Mouse (Mus musculus) macrophage (primary cell): ENCODE results near the gene Dpp3. TPM values are rescaled to one million over a fixed set of nuclear protein-coding genes. Genes with fewer than 3 reads are reported as not detected.

Experiments
- H3K27ac ChIP-seq: fragments of 350-480 bp; formaldehyde crosslinking; 2 replicates; pipeline ENCODE4 v1.9.0; 2021
- H3K36me3 ChIP-seq: fragments of 350-480 bp; formaldehyde crosslinking; 2 replicates; pipeline ENCODE4 v1.9.0; 2021; ENCODE audit errors: inconsistent target
- H3K4me3 ChIP-seq: fragments of 350-480 bp; formaldehyde crosslinking; 2 replicates; pipeline ENCODE4 v1.9.0; 2021; ENCODE audit errors: inconsistent target
- H3K79me2 ChIP-seq: fragments of 350-480 bp; formaldehyde crosslinking; 2 replicates; pipeline ENCODE4 v1.9.0; 2021; ENCODE audit errors: inconsistent target
- WGBS: methylation state at CpG from one replicate; pipeline ENCODE4 v1.1.7; 2026; ENCODE audit warnings: inconsistent platforms; ENCODE audit not compliant: missing documents; 5-methylcytosine and 5-hydroxymethylcytosine counted together
- polyA plus RNA-seq: library from polyadenylated mRNA; stranded (reverse); fragments of 250-400 nt; gene quantifications from 3 replicates; pipeline ENCODE4 v1.2.4, GENCODE M21; 2018; ENCODE audit warnings: inconsistent platforms

Gene Dpp3
- polyA plus RNA-seq, 1 experiment from 2014 or later: 28.6 TPM

DNA sequence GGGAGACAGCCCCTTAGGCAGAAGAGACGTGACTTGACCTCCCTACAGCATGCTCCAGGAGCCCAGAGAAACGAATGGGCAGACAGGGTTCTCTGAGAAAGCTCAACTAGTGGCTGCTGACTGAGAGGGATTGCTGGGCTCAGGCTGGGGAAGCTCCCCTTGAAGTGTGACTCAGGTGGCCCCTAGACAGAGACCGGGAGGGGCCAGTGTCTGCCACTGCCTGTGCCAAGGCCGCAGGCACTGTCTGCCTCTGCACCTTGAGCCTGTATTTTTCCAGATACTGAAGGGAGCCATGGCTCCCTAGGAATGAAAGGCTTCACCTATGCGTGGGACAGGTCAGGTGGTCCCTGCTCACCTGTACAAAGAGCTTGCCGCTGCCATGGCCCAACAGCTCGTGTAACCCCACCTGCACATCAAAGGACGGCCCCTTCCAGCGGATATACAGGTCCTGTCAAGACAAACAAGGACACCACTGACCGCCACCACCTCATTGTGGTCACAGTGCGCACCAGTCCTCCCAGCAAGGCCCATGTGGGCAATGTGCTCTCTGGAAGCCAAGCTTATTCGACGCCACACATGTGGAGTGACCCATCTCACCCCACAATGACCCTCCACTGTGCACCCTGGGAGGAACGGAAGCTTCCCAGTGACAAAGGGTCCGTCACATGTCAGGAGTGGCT is 12.0 kb downstream of the Dpp3 start:
- peaks cover 90% of the 10 kb centered on the region for H3K36me3 ChIP-seq
- no peak overlapping the region for H3K27ac ChIP-seq
- WGBS: 96% methylated on average over 15 of the region's 15 CpGs
- H3K79me2 ChIP-seq: no peaks in the 10 kb centered on the region
- no peak overlapping the region for H3K4me3 ChIP-seq

- WGBS: 89% methylated on average over 7 of the region's 7 CpGs
- H3K79me2 ChIP-seq: no peaks in the 10 kb centered on the region
- peaks cover 56% of the 10 kb centered on the region for H3K36me3 ChIP-seq
- no peak overlapping the region for H3K27ac ChIP-seq
- H3K4me3 ChIP-seq: no peak overlapping the region
These were observed 18.7 kb downstream of the Dpp3 start for GRCm38 (mm10) chr19:4909376-4909775.

DNA sequence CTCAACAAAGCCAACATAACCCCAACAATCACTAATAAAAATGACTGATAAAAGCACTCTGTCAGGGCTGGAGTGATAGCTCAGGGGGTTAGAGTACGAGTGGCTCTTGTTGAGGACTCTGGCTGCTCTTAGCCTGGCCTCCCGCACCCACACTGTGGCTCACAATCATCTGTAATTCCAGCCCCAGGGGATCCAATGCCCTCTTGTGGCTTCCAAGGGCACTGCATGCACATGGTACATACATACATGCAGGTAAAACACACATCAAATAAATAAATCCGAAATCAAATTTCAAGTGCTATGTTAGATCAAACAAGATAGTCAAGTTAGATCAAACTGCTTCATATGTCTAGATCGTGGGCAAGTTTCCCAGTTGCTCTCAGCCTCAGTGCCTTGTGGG is 20.0 kb downstream of the Dpp3 start:
- Histone ChIP-seq H3K4me3 (no peak overlapping the region), H3K27ac (no peak overlapping the region), H3K36me3 (peaks cover 44% of the 10 kb centered on the region), H3K79me2 (no peaks in the 10 kb centered on the region)
- 93% methylated on average over 4 of the region's 4 CpGs for WGBS

- peak within 1 kb of the TSS; percentile 65 for H3K4me3 ChIP-seq
- no peak within 1 kb of the TSS for H3K27ac ChIP-seq
- H3K79me2 ChIP-seq: no peaks in the 10 kb centered on the region
- WGBS: 10% methylated on average over 29 of the region's 31 CpGs
- peaks cover 29% of the 10 kb centered on the region for H3K36me3 ChIP-seq
These were observed 21.9 kb downstream of the Dpp3 start, which contains the start of gene Bbs1 for GRCm38 (mm10) chr19:4905979-4906794. Gene Bbs1, minus strand, starts transcription at chr19:4906628.

GRCm38 (mm10) chr19:4899888-4900287 is 28.2 kb downstream of the Dpp3 start:
- 77% methylated on average over 3 of the region's 3 CpGs for WGBS
- H3K27ac ChIP-seq: no peak overlapping the region
- H3K36me3 ChIP-seq: no peaks in the 10 kb centered on the region
- no peaks in the 10 kb centered on the region for H3K79me2 ChIP-seq
- H3K4me3 ChIP-seq: no peak overlapping the region

DNA sequence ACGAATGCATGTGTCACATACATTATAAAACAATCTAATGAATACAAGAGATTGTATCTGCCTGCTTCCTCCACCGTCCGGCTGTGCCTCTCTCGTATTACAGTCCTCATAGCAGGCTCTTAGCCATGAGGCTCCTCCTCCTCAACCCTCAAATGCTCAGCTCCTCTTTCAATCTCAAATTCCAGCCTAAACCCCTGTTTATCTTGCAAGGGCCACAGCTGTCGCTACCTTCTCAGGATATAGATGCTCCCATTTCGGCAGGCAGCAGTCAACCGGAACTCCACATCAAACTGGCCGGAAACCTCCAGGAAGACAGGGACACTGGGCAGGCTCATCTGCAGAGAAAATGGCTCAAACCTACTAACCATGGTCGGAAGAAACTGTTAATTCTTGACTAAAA is 29.1 kb downstream of the Dpp3 start:
- H3K4me3 ChIP-seq: no peak overlapping the region
- no peaks in the 10 kb centered on the region for H3K36me3 ChIP-seq
- WGBS: 96% methylated on average over 9 of the region's 9 CpGs
- no peaks in the 10 kb centered on the region for H3K79me2 ChIP-seq
- no peak overlapping the region for H3K27ac ChIP-seq

- no peak overlapping the region for H3K4me3 ChIP-seq
- 85% methylated on average over 21 of the region's 21 CpGs for whole genome bisulfite sequencing
- no peaks in the 10 kb centered on the region for H3K79me2 ChIP-seq
- no peak overlapping the region for H3K27ac ChIP-seq
- H3K36me3 ChIP-seq: no peaks in the 10 kb centered on the region
These were observed 31.1 kb downstream of the Dpp3 start for GRCm38 (mm10) chr19:4896780-4897520.

- Histone ChIP-seq H3K79me2 (no peaks in the 10 kb centered on the region), H3K36me3 (no peaks in the 10 kb centered on the region), H3K27ac (no peak overlapping the region), H3K4me3 (no peak overlapping the region)
- 69% methylated on average over 3 of the region's 3 CpGs for WGBS
These were observed 36.3 kb downstream of the Dpp3 start for GRCm38 (mm10) chr19:4891798-4892197.

DNA sequence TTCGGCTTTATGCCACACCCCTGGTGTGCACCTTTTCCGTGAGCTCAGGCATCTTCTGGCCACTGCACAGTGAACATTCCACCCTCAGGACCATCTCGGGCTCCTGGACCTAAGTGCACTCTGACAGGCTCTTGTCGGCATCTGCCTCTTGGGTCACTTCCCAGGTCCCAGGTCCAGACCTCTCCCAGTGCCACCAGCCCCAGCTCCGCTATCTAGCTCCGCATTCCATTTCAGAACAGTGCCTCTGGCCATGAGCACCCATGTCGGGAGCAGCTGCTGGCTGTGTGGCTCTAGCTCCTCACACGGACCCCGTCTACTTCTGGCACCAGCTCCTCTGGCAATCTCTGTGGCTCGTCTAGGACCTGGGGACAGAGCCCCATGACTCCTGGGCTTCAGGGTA is 38.3 kb downstream of the Dpp3 start:
- no peak overlapping the region for H3K27ac ChIP-seq
- H3K79me2 ChIP-seq: no peaks in the 10 kb centered on the region
- no peaks in the 10 kb centered on the region for H3K36me3 ChIP-seq
- no peak overlapping the region for H3K4me3 ChIP-seq
- WGBS: 92% methylated on average over 10 of the region's 10 CpGs

GRCm38 (mm10) chr19:4883961-4884360 is 44.1 kb downstream of the Dpp3 start:
- H3K36me3 ChIP-seq: peaks cover 24% of the 10 kb centered on the region; the same call in 1 of the 2 replicates
- 98% methylated on average over 4 of the region's 4 CpGs for WGBS
- H3K79me2 ChIP-seq: peaks cover 16% of the 10 kb centered on the region
- H3K4me3 ChIP-seq: no peak overlapping the region
- H3K27ac ChIP-seq: no peak overlapping the region

GRCm38 (mm10) chr19:4879324-4879703 is 48.8 kb downstream of the Dpp3 start:
- H3K4me3 ChIP-seq: peak overlapping the region; percentile 46
- 72% methylated on average over 10 of the region's 10 CpGs for WGBS
- H3K79me2 ChIP-seq: peaks cover 19% of the 10 kb centered on the region
- H3K27ac ChIP-seq: no peak overlapping the region
- peaks cover 24% of the 10 kb centered on the region; the same call in 1 of the 2 replicates for H3K36me3 ChIP-seq

- Histone ChIP-seq H3K4me3 (peak within 1 kb of the TSS; percentile 46), H3K36me3 (peaks cover 20% of the 10 kb centered on the region; the same call in 1 of the 2 replicates), H3K79me2 (peaks cover 19% of the 10 kb centered on the region), H3K27ac (no peak within 1 kb of the TSS)
- under 1% methylated on average over 52 of the region's 52 CpGs for WGBS
These were observed 49.4 kb downstream of the Dpp3 start, which contains the start of gene Zdhhc24 for GRCm38 (mm10) chr19:4878405-4879323. Gene Zdhhc24, plus strand, starts transcription at chr19:4878668.

DNA sequence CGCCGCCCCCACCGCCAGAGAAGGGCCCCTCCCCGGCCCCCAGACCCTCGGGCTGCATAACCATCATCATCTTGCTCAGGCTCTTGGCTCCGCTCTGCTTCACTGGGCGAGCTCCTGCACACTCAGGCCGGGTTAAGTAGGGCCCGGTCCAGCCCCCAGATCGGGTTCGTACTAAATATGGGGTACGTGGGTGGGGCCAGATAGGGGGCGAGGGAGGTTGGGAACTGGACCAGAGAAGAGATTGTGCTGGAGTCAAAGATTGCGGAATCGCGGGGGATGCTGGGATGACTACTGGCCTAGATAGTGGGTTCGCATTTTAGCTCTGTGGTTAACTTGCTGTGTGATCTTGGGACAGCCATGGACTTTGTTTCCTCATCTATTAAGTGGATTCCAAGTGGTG is 50.3 kb downstream of the Dpp3 start, which contains the start of gene Actn3:
Gene Actn3, minus strand, starts transcription at position 125 of the 400 bp plus-strand sequence.
- Histone ChIP-seq H3K4me3 (peak within 1 kb of the TSS; percentile 46), H3K36me3 (peaks cover 12% of the 10 kb centered on the region; the same call in 1 of the 2 replicates), H3K27ac (no peak within 1 kb of the TSS), H3K79me2 (peaks cover 19% of the 10 kb centered on the region)
- 12% methylated on average over 17 of the region's 17 CpGs for WGBS

- no peak overlapping the region for H3K27ac ChIP-seq
- H3K36me3 ChIP-seq: 0 out of 2 replicates have a peak, but pooled peaks cover 1% of the 10 kb centered on the region
- H3K4me3 ChIP-seq: no peak overlapping the region
- 95% methylated on average over 3 of the region's 3 CpGs for WGBS
- H3K79me2 ChIP-seq: peaks cover 19% of the 10 kb centered on the region
These were observed 51.3 kb downstream of the Dpp3 start for GRCm38 (mm10) chr19:4876755-4877154.
